Mouse (Mus musculus): Measurements from ENCODE around the gene Umad1. TPM values are rescaled to one million over a fixed set of nuclear protein-coding genes. Genes with fewer than 3 reads are reported as not detected.
A peak's percentile ranks its signal among the peaks of the same experiment; 100 is the strongest.

The Umad1 gene
- total RNA-seq, 2 experiments from 2014 or later: 10.1 to 11.5 TPM

DNA sequence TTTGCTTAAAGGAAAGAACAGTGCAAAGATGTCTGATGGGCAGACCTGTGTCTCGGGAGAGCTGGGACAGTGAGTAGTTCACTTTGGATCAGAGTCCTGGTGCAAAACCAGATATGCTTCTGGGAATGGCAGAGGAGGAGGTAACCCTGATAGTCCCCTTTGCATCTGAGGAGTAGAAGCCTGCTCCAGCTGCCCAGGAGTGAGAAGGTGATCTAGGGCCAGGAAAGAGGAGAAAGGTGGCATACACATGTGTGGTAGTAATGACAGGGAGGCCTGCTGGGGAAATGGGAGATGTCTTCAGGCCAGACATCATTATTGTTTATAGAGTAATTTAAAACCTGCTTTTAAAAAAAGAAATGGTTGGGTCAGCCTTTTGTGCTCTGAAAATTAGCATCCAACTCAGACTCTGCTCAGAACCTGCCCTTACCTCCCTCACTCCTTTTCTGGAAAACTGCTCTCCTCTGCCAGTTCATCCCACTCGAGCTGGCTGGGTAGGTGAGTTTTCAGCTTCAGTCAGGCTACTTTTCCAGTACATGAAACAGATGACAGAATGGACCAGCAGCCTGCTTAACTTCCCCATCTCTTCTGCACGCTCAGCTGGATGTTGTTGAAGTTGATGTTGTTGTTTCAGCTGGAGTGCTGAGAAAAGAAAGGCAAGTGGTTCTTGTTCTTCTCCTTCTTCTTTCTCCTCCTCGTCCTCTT is 160.5 kb downstream of the Umad1 start:
- DNase-seq: no peak

DNA sequence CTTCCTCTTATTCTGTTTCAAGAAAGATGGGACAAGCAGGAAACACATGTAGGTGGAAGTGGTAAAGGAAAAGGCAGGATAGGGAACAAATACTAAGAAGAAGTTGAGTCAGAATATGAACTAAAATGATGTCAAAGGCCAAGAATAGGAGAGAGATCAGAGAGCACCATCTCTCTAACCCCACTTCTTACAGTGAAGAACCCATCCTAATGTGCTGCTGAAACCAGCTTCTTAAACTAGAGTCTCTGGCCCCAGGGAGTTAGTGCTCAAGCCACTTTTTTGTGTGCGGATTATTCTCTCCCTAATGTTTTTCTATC is 161.1 kb downstream of the Umad1 start:
- DNase-seq: no peak

GRCm38 (mm10) chr6:8421421-8421820 is 162.3 kb downstream of the Umad1 start:
- DNase-seq: no peak

- peak; percentile 38 for DNase-seq
Observed at GRCm38 (mm10) chr6:8421959-8422581, 163.0 kb downstream of the Umad1 start.

- no peak for DNase-seq
Observed at GRCm38 (mm10) chr6:8423142-8423541, 164.1 kb downstream of the Umad1 start.

DNA sequence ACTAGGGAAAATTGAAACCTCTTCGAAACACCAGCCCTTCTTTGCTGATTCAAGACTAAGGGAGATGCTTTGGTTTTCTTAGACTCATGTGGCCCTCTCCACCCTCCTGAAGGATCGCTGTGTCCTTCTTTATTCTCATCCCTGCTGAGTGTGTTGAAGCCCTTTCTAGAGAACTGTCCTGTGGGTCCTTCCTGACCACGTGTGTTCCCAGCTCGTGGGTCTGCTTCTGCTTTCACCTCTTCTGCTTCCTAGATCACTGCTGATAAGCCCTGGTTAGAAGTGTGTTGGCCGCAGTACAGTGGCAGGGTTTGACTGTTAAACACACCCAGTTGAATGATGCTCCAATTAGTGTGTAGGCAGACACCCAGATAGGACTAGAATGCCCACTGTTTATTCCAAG is 168.6 kb downstream of the Umad1 start:
- DNase-seq: no peak

DNA sequence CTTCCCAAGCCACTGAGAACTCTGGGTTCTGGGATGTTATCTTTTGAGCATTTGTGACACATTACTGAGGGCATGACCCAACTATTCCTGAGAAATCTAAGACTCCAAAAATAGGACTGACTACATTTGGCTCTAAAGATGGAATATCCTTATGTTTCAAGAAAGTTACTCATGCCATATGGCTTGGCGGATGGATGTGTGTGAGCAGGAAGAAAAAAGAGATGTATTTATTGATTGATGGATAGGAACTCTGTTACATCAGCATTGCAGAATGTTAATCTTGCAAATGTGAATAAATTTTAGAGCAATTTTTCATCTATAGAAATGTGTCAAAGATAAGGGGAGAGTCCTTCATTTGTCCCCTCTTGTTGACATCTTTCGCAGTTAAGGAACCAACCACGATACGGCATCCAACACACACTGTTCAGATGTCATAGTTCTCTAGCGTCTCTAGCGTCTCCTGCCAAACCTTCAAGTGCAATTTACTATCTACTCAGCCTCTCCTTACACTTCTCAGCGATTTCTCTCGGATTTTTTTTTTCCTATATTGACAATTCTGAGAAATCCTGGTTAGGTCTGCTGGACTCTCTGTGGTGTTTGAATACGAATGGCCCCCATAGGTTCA is 171.6 kb downstream of the Umad1 start:
- no peak for DNase-seq

DNA sequence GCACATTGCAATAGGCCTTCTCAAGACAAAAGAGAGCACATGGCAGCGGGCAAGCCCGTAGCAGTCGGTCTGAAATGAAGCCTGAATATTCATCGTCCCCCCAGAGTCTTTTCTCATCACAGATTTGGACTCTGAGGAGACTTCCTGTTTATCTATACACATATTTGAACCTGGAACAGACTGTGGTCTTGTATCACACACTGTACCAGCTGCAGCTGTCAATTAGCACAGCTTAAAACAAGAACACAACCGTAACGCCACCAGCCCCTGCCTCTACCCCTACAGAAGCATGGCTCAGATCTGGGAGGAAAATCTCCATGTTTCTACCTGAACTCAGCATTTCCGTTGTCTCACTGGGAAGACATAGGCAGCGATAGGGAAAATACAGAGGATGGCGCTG is 174.1 kb downstream of the Umad1 start:
- DNase-seq: no peak

GRCm38 (mm10) chr6:8437937-8438336 is 178.8 kb downstream of the Umad1 start:
- no peak for DNase-seq

DNA sequence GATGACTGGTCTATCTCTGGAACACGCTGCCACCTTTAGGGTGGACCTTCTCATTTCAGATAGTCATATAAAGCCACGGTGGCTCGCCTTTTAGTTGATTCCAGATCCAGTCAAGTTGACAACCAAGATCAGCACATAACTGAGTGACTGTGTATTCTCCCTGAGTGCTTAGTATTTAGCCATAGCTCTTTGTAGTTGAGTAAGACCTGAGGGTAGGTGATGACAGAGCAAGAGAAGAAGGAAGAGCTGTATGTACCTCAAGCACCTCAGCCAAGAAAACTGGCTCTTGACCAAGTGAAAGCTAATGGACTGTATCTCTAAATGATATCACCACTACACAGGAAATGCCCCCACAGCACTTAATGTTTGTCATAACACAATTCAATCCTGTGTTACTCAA is 182.7 kb downstream of the Umad1 start:
- DNase-seq: no peak

GRCm38 (mm10) chr6:8446786-8447185 is 187.7 kb downstream of the Umad1 start:
- DNase-seq: peak; percentile 17

DNA sequence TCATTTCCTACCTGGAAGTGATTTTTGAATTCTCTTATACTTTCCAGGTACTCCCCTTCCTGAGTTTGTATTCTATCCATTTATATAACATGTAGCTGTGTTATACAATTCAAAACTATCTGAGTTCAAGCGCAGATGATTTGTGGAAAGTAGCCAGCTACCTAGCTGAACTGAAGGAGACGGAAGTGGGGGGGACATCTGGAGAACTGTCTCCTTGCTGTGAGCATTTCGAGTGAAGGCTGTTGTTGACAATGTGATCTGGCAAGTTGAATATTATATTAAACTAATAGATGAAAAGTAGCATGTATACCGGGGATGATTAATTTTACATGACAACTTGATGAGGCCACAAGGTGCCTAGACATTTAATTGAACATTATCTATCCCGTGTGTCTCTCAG is 196.5 kb downstream of the Umad1 start:
- no peak for DNase-seq

- DNase-seq: no peak
Observed at GRCm38 (mm10) chr6:8458596-8458995, 199.5 kb downstream of the Umad1 start.

DNA sequence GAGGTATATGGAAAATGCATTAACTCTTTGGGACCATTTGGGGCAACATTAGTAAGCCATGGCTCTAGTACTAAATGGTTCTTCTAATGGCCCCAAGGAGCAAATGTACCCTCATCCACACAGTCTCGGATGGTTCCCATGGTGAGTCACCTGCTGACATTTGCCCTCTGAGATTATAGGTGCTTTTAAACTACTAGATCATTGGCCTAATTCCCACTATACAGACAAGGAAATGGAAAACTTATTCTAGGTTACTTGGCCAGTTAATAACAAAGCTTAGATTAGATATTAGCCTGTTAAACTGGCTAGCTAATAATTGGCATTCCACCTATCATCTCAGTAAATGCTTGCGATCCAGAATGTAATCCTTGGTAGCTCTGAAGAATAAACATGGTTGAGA is 203.4 kb downstream of the Umad1 start:
- no peak for DNase-seq

DNA sequence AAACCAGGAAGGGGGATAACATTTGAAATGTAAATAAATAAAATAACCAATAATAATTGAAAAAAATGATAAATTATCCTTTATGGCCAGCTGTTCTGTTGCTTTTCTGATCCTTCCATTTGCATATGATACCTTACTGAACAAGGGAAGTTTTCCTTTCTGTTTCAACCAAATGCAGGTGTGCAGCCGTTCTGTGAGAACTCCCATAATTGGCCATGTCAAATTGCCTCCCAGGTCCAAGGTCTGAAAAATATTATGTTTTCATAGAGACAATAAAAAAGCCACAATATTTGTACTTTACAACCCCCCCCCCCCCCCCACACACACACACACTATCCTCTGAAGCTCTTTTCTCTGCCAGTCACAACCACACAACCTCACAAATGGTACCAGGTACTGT is 206.3 kb downstream of the Umad1 start:
- DNase-seq: no peak

DNA sequence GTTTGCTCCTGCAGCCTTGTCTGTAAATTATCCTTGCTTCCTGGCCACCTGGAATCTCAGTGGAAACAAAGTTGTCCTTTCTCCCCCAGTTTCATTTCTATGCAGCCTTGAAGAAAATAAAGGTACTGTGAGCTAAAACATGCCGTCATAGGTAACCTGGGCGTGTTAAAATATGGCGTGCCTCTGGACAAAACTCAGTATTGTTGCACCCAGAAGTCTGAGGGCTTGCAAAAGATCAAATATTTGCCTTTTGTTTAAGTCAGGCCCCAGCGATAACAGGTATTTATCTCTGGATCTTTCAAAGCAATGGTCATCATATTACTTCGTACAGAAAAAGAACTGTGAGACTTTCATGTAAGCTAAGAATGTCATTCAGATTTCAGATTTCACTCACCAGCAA is 206.9 kb downstream of the Umad1 start:
- no peak for DNase-seq

DNA sequence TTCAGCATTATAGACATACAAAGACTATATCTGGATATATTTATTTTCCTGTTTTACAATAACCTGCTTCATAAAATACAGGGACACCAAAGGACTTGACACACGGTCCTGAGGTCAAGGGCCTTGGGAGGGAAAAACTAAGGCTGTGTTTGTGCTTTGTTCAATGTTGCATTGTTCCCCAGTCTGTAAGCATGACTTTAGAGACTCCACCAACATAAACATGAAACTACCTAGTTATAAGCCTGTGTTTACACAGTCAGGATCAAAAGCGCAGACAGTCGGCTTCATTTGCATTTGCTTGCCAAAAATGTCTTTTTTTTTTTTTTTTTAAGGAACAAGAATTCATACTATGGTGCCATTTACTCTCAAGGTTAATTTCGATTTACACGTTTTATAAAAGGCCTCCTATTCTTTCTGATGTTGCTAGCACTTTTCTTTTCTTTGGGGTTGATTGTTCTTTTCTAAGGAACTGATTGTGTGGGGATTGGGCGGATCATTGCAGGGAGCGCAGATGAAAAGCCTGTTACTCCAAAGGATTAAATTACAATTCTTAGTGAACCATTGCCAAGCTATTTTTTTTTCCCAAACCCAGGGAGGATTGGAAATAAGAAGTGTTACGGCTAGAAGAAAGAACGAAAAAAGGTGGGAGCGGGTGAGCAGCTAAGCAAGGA is 208.7 kb downstream of the Umad1 start:
- DNase-seq: no peak

DNA sequence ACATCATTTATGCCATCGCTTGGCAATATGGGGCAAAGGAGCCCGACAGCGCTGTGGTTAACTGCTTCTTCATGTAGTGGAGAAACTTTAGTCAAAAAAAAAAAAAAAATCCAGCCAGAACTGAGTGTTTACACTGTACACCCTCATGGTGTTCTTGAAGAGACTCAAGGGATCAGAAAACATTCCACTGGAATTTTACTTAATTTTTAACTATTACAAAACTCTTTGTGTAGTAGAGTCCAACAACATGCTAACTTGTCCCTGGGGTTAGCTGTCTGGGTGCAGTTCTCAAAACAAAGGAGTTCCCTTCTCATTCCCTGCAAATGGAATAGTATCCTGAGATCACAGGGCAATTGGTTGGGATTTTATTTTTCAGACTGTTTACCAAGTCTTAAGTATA is 210.8 kb downstream of the Umad1 start:
- DNase-seq: no peak

DNA sequence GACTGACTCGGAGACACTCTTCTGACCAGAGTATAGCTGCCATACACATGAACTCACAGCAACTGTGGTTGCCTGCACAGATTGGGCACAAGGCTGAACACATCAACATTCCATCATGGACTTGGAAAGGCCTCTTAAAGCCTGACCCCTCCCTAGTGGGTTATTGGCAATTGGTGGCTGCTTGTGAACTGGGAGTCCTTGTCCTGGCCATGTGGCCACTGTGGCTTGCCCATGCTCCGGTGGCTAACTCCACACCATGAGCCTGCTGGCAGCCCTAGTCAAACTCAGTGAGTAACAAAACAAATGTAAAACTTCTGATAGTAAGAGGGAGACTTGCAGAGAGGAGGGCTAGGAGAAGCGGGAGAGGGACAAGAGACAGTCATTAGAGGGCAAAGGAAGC is 213.0 kb downstream of the Umad1 start:
- DNase-seq: peak; percentile 25

DNA sequence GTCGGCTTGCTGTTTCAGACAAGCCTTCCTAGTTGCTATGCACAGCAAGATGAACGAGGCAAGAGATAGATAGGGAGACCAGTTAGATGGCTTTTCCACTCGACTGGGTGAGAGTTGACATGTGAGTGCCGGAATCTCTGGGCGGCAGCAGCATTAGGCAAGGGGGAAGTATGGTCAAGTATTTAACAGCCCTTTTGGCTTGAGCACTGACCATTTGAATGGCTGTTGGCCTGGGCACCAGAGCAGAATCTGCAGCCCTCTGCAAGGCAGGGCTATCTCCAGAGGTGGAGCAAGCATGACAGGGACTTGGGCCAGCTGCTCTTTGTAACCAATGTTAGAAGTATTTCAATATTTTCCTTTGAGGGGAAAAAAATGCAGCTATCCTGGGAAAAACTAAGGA is 213.8 kb downstream of the Umad1 start:
- peak; percentile 40 for DNase-seq

DNA sequence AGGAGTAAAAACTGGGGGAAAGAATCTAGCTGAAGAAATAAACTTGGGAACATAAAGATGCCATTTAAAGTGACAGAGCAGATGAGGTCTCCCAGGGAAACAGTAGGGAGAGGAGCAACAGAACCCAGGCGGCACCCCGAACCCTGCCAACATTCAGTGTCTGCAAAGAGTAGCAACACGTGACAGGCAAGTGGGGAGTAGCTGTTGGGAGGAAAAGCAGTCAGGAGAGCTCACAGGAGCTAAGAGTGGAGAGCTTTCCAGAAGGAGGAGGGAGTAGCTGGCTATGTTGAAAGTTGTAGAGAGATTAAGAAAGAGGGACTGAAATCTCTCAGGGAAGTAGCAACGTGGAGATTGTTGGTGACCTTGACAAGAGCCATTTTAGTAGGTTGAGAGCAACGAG is 214.4 kb downstream of the Umad1 start:
- peak; percentile 47 for DNase-seq

DNA sequence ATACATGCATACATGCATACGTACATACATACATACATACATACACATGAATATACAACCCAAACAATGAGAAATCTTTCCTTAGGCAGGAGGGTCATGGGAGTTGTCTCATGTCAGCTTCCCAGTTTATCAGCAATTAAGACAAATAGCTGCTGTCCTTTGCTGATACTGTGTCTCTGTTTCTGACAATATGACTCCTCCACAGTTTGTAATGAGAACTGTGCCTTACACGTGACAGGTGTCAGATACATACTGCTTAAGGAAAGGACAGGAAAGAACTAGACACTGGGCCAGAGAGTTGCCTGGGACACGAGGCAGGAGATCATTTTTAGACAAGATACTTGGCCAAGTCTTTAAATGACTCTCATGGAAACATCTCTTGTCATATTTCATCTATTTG is 215.2 kb downstream of the Umad1 start:
- DNase-seq: no peak

DNA sequence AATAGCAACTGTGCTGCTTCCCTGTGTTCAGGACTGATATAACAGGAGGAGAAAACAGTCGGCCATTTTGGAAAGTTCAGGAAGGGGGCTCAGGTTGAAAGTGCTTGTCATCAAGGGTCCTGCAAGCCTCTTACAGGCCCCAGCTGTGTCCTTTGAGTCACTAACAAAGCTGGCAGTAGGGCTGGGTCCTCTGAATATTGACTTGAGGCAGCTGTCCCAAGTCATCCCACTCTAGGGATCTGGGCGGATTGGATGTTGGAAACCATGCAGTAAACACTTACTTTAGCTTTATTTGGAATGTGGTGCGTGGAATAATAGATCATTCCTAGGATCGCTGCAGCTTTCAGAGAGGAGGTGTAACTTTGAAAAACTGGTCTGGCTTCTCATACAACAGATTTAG is 215.7 kb downstream of the Umad1 start:
- no peak for DNase-seq

DNA sequence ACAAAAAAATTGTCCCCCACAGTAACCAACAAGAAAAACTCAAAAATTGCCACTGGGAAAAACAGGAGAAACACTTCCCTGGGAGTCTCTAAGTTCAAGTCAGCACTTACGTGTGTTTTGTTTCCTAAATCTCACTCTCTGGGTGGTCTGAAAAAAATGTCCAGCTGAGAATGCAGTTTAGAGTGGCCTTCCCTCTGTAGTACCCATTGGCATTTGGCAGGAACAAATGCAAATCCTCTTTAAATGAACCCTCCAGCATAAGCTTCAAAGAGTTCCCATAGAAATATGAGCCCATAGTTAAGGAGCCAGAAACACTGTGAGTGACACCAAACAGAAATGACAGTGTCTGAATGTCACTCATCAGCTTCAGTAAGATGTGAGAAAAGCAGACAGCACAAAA is 220.1 kb downstream of the Umad1 start:
- no peak for DNase-seq
